ENCODE assay signal across 21 mouse cellular contexts in the genomic region with DNA sequence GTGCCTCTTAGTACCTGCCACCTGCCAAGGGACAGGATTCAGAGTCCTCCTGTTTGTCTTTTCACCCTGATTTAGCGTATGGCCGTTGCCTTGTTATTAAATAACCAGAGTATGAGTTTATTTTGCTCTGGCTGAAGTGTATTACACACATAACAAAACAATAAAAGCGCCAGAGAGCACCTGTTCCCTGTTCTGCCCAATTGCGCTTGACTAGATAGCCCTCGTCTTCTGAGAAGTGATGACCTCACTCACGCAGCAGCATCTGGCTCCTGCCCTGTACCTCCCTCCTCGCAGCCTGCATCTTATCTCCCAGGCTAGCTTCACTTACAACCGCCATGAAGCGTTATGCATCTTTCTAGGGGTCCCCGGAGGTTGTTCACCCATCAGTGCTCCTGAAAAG.
DNase-seq lines count a peak whose midpoint lies in the region; ATAC-seq and TF ChIP-seq lines count a peak whose summit lies in the region.
"Had no signal": no experiment of that assay in that cellular context is flagged by ENCODE, and none has a peak within 500 bp of the region (broad histone marks: within the 10 kb centered on the region; RNA-seq: fewer than 3 reads in every experiment).

No protein-coding gene starts in this region.

- DNase-seq in thymus, postnatal 0 days (ENCODE audit: low spot score): no peak
- DNase-seq in kidney, adult 8-10 months: no peak
- DNase-seq: adrenal gland, adult 8-10 months; adrenal gland, postnatal 14 days; adrenal gland, postnatal 36 days; cerebellum, adult 11-12 months; cerebellum, adult 2 months; cerebellum, adult 9-10 months; cerebellum, postnatal 10 days; cerebellum, postnatal 25 days had no signal

- H3K4me1 ChIP-seq in megakaryocyte, embryonic 14.5 days: no peaks in the 10 kb centered on the region
- no peaks in the 10 kb centered on the region for H3K4me1 ChIP-seq in intestine, embryonic 15.5 days (replicated peaks)
- H3K4me1 ChIP-seq in intestine, postnatal 0 days (replicated peaks; ENCODE audit: control insufficient read depth, insufficient read depth, low read length): no peaks in the 10 kb centered on the region
- peaks cover 7% of the 10 kb centered on the region; the same call in 1 of the 2 replicates for H3K4me1 ChIP-seq in small intestine, adult 2 months (ENCODE audit: control insufficient read depth, insufficient read depth, insufficient read length, low read length)
- H3K4me1 ChIP-seq: forebrain, embryonic 13.5 days; forebrain, embryonic 15.5 days had no signal

- H3K36me3 ChIP-seq in megakaryocyte, embryonic 14.5 days (replicated peaks; ENCODE audit: low read length): no peaks in the 10 kb centered on the region
- no peaks in the 10 kb centered on the region for H3K36me3 ChIP-seq in intestine, embryonic 15.5 days
- H3K36me3 ChIP-seq in intestine, postnatal 0 days (ENCODE audit: control insufficient read depth, insufficient read depth): no peaks in the 10 kb centered on the region
- H3K36me3 ChIP-seq in small intestine, adult 2 months (ENCODE audit: control insufficient read depth, insufficient read depth, low read length): no peaks in the 10 kb centered on the region
- H3K36me3 ChIP-seq: embryonic facial prominence, embryonic 10.5 days; embryonic facial prominence, embryonic 12.5 days; forebrain, embryonic 15.5 days had no signal

- H3K27me3 ChIP-seq in megakaryocyte, embryonic 14.5 days (replicated peaks): no peaks in the 10 kb centered on the region
- no peaks in the 10 kb centered on the region for H3K27me3 ChIP-seq in intestine, embryonic 15.5 days (replicated peaks)
- H3K27me3 ChIP-seq in intestine, postnatal 0 days (replicated peaks; ENCODE audit: control insufficient read depth, insufficient read depth, low read length): no peaks in the 10 kb centered on the region
- no peaks in the 10 kb centered on the region for H3K27me3 ChIP-seq in small intestine, adult 2 months (ENCODE audit: control insufficient read depth, insufficient read depth, low read length)
- H3K27me3 ChIP-seq: embryonic facial prominence, embryonic 12.5 days; forebrain, embryonic 13.5 days; forebrain, embryonic 15.5 days; Patski had no signal

- no peak overlapping the region for H3K27ac ChIP-seq in intestine, embryonic 15.5 days
- H3K27ac ChIP-seq in intestine, postnatal 0 days (ENCODE audit: low read depth, low read length): no peak overlapping the region
- H3K27ac ChIP-seq in small intestine, adult 2 months (ENCODE audit: insufficient read depth, low read depth, low read length): peak overlapping the region; percentile 47; the same call in 1 of the 2 replicates
- H3K27ac ChIP-seq: embryonic facial prominence, embryonic 10.5 days; embryonic facial prominence, embryonic 12.5 days; forebrain, embryonic 13.5 days; forebrain, embryonic 15.5 days had no signal

- H3K4me2 ChIP-seq in intestine, embryonic 15.5 days (replicated peaks): no peak overlapping the region
- H3K4me2 ChIP-seq in intestine, postnatal 0 days (replicated peaks; ENCODE audit: low read depth): no peak overlapping the region
- H3K4me2 ChIP-seq: embryonic facial prominence, embryonic 12.5 days; forebrain, embryonic 13.5 days; forebrain, embryonic 15.5 days had no signal

- H3K4me3 ChIP-seq in megakaryocyte, embryonic 14.5 days (replicated peaks): peak overlapping the region; percentile 21
- H3K4me3 ChIP-seq in intestine, embryonic 15.5 days (replicated peaks): no peak overlapping the region
- no peak overlapping the region for H3K4me3 ChIP-seq in intestine, postnatal 0 days (ENCODE audit: low read depth, low read length)
- no peak overlapping the region for H3K4me3 ChIP-seq in small intestine, adult 2 months (ENCODE audit: low read depth, low read length)
- H3K4me3 ChIP-seq: embryonic facial prominence, embryonic 10.5 days; embryonic facial prominence, embryonic 12.5 days; forebrain, embryonic 13.5 days; forebrain, embryonic 15.5 days had no signal

- H3K9ac ChIP-seq in intestine, embryonic 15.5 days: no peak overlapping the region
- no peak overlapping the region for H3K9ac ChIP-seq in intestine, postnatal 0 days (ENCODE audit: low read depth, low read length)
- H3K9ac ChIP-seq: embryonic facial prominence, embryonic 12.5 days; forebrain, embryonic 13.5 days; forebrain, embryonic 15.5 days had no signal

- TF ChIP-seq POLR2A in small intestine, adult 2 months (IDR thresholded peaks at IDR 0.05; ENCODE audit: low read depth, low read length): no peak

- 54% methylated on average over 10 of the region's 10 CpGs for WGBS in intestine, embryonic 15.5 days
- WGBS in intestine, postnatal 0 days: 38% methylated on average over 10 of the region's 10 CpGs
- WGBS in small intestine, adult 2 months: 29% methylated on average over 10 of the region's 10 CpGs

- ATAC-seq in megakaryocyte, adult 5-6 weeks (ENCODE audit: poor library complexity, severe bottlenecking): no peak
- ATAC-seq in intestine, embryonic 15.5 days: peak; percentile 81
- peak; percentile 79 for ATAC-seq in intestine, postnatal 0 days
- ATAC-seq: activated CD4-positive, CD25-positive, alpha-beta regulatory T cell, adult 4 months; forebrain, embryonic 13.5 days; forebrain, embryonic 15.5 days; Patski had no signal

- peaks cover 60% of the 10 kb centered on the region for H3K9me3 ChIP-seq in megakaryocyte, embryonic 14.5 days
- no peaks in the 10 kb centered on the region for H3K9me3 ChIP-seq in intestine, embryonic 15.5 days
- no peaks in the 10 kb centered on the region for H3K9me3 ChIP-seq in intestine, postnatal 0 days (ENCODE audit: control insufficient read depth)
- H3K9me3 ChIP-seq: embryonic facial prominence, embryonic 10.5 days; embryonic facial prominence, embryonic 12.5 days; forebrain, embryonic 15.5 days had no signal

- TF ChIP-seq CTCF in intestine, postnatal 0 days (IDR thresholded peaks at IDR 0.05; ENCODE audit: low read depth): no peak
- TF ChIP-seq CTCF in small intestine, adult 2 months (IDR thresholded peaks at IDR 0.05; ENCODE audit: extremely low read depth, insufficient read length, insufficient replicate concordance, low read depth, low read length): no peak
